Mouse (Mus musculus) lung, adult 2 months (tissue): ENCODE data around the gene Usp38.

Source experiments
- CTCF ChIP-seq: fragments of 200-500 bp; IDR thresholded peaks from 2 replicates; pipeline ENCODE4 v1.5.1; 2011; ENCODE audit warnings: mild to moderate bottlenecking, low read length, control low read depth; ENCODE audit not compliant: insufficient read depth
- POLR2A ChIP-seq: fragments of 200-500 bp; IDR thresholded peaks from 2 replicates; pipeline ENCODE4 v1.6.1; 2011; ENCODE audit warnings: low read depth, mild to moderate bottlenecking, control low read depth, low read length, borderline replicate concordance; ENCODE audit errors: extremely low read depth

DNA sequence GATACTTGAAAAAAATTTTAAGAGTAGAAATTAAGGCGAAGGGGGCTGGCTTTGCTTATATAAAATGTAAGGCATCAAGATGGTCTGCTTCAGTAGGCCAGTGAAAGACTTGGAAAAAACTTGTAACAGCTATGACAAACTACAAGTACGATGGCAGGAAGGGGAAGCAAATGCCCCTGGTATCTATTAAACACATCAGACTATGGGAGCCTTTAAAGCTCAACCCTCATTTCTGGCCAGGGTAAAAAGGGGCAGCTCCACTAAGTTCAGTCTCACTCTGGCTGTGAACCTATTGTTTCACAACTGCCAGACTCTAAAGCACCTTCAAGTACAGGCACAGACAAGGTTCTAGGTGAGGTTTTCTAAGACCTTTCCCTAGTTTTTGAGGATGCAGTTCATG, 2.0 kb downstream of the Usp38 start:
- no peak for TF ChIP-seq CTCF
- no peak for TF ChIP-seq POLR2A
